Mouse (Mus musculus) CH12.LX (cell line): Measurements from ENCODE around the gene Caln1.

Experiments used
- MAFK ChIP-seq: IDR thresholded peaks from 2 replicates; pipeline ENCODE4 v1.6.1; 2011; ENCODE audit warnings: low read length, improper control_type of control experiment; ENCODE audit not compliant: insufficient replicate concordance
- NRF1 ChIP-seq: IDR thresholded peaks from 2 replicates; pipeline ENCODE4 v1.6.1; 2014; ENCODE audit warnings: low read depth, mild to moderate bottlenecking, inconsistent platforms, low read length, improper control_type of control experiment, moderate library complexity
- TBP ChIP-seq: conservative IDR thresholded peaks from 2 replicates; pipeline ENCODE4 v1.6.1; 2011; ENCODE audit warnings: low read depth, low read length, improper control_type of control experiment
- ZNF384 ChIP-seq: IDR thresholded peaks from 2 replicates; pipeline ENCODE4 v1.6.1; 2012; ENCODE audit warnings: low read depth, low read length, improper control_type of control experiment, inconsistent platforms

GRCm38 (mm10) chr5:130706202-130706855 lies 337.1 kb downstream of the Caln1 start:
- TF ChIP-seq ZNF384 = no peak
- TF ChIP-seq TBP = no peak
- TF ChIP-seq NRF1 = no peak
- no peak for TF ChIP-seq MAFK
